Comparison of ENCODE assay signal across 9 mouse cellular contexts in genomic region chrX:102037506-102037905, GRCm38 (mm10). TPM values are rescaled to one million over a fixed set of nuclear protein-coding genes. Genes with fewer than 3 reads are reported as not detected.
DNase-seq lines count a peak whose midpoint lies in the region; ATAC-seq and TF ChIP-seq lines count a peak whose summit lies in the region.
"Had no signal": no experiment of that assay in that cellular context is flagged by ENCODE, and none has a peak within 500 bp of the region (broad histone marks: within the 10 kb centered on the region; RNA-seq: fewer than 3 reads in every experiment).

No protein-coding gene starts in this region.

- peak overlapping the region; percentile 62 for H3K4me3 ChIP-seq in megakaryocyte, embryonic 14.5 days (replicated peaks)
- peak overlapping the region; percentile 65 for H3K4me3 ChIP-seq in bone marrow, adult 2 months (replicated peaks; ENCODE audit: control insufficient read depth, low read depth, low read length)
- no peak overlapping the region for H3K4me3 ChIP-seq in liver, postnatal 0 days (ENCODE audit: low read depth, low read length)
- H3K4me3 ChIP-seq: myocyte had no signal

- no peak for TF ChIP-seq CTCF in bone marrow, adult 2 months (IDR thresholded peaks at IDR 0.05; ENCODE audit: control insufficient read depth, insufficient read depth, low read length)
- TF ChIP-seq CTCF in liver, postnatal 0 days (IDR thresholded peaks at IDR 0.05; ENCODE audit: low read depth), result no peak

- no peak for ATAC-seq in megakaryocyte, adult 5-6 weeks (ENCODE audit: poor library complexity, severe bottlenecking)
- ATAC-seq in liver, postnatal 0 days, result no peak; the same call in 1 of the 2 replicates

- WGBS in bone marrow, adult 2 months, result 75% methylated on average over 2 of the region's 2 CpGs
- WGBS in liver, postnatal 0 days (ENCODE audit: insufficient replicate concordance), result 44% methylated on average over 2 of the region's 2 CpGs

- peaks cover 39% of the 10 kb centered on the region for H3K27me3 ChIP-seq in megakaryocyte, embryonic 14.5 days (replicated peaks)
- H3K27me3 ChIP-seq in liver, postnatal 0 days (ENCODE audit: insufficient read depth, low read length), result no peaks in the 10 kb centered on the region; the same call in 1 of the 2 replicates

- peak overlapping the region; percentile 83 for H3K27ac ChIP-seq in bone marrow, adult 2 months (ENCODE audit: control insufficient read depth, insufficient read depth, low read depth, low read length, poor library complexity)
- H3K27ac ChIP-seq in liver, postnatal 0 days (ENCODE audit: low read depth), result peak overlapping the region; percentile 55; the same call in 1 of the 2 replicates
- H3K27ac ChIP-seq: kidney, postnatal 0 days had no signal

- no peaks in the 10 kb centered on the region for H3K36me3 ChIP-seq in megakaryocyte, embryonic 14.5 days (replicated peaks; ENCODE audit: low read length)
- no peaks in the 10 kb centered on the region for H3K36me3 ChIP-seq in liver, postnatal 0 days (replicated peaks; ENCODE audit: insufficient read depth, low read length)

- no peaks in the 10 kb centered on the region for H3K9me3 ChIP-seq in megakaryocyte, embryonic 14.5 days
- H3K9me3 ChIP-seq in liver, postnatal 0 days (ENCODE audit: low read length), result no peaks in the 10 kb centered on the region

- peak; percentile 59 to 82 for DNase-seq in cerebellum, postnatal 25 days
- DNase-seq in liver, postnatal 0 days, result peak; percentile 15
- no peak for DNase-seq in layer of hippocampus, postnatal 25 days (ENCODE audit: extremely low spot score in 1 of 2, low spot score in 1 of 2)
- no peak for DNase-seq in spleen, adult 18-20 months

- no peak overlapping the region for H3K9ac ChIP-seq in liver, postnatal 0 days (replicated peaks)

- H3K4me2 ChIP-seq in liver, postnatal 0 days (ENCODE audit: low read depth, low read length), result 0 out of 2 replicates have a peak overlapping the region, but pooled peaks have one; percentile 13

- TF ChIP-seq EP300 in liver, postnatal 0 days (IDR thresholded peaks at IDR 0.05; ENCODE audit: low read depth), result no peak

- TF ChIP-seq POLR2A in bone marrow, adult 2 months (IDR thresholded peaks at IDR 0.05; ENCODE audit: borderline replicate concordance, control insufficient read depth, low read depth, low read length), result no peak

- H3K4me1 ChIP-seq in megakaryocyte, embryonic 14.5 days, result peaks cover 30% of the 10 kb centered on the region
- peaks cover under 1% of the 10 kb centered on the region; the same call in 1 of the 2 replicates for H3K4me1 ChIP-seq in bone marrow, adult 2 months (ENCODE audit: control insufficient read depth, insufficient read depth, low read length)
- 0 out of 2 replicates have a peak, but pooled peaks cover 2% of the 10 kb centered on the region for H3K4me1 ChIP-seq in liver, postnatal 0 days (ENCODE audit: insufficient read depth)

RNA-seq across cellular contexts. Expression of gene Rtl5, which starts 33.6 kb away (rescaled TPM):
- polyA plus RNA-seq in megakaryocyte, embryonic 14.5 days (2012; ENCODE audit: insufficient read depth, low replicate concordance), result 1.3 and 4.8 TPM in 2 replicates
- 3.3 and 4.2 TPM in 2 replicates for total RNA-seq in megakaryocyte, adult 5-6 weeks (2015)
- 4.0 and 4.2 TPM in 2 replicates for total RNA-seq in megakaryocyte, adult 5-6 weeks (2017)
- polyA plus RNA-seq in bone marrow, adult 2 months (2011; ENCODE audit: insufficient read depth, insufficient read length, low replicate concordance, missing spikeins), result 2.3 and 4.2 TPM in 2 replicates
- polyA plus RNA-seq in liver, postnatal 0 days (2015; fragmentation: Nextera tagmentation; extraction: Ambion mirVana), result 0.22 and 0.32 TPM in 2 replicates
- total RNA-seq in layer of hippocampus, postnatal 25 days (2021), result 1 to 10 TPM; 8.0 to 9.5 TPM

Comparison
In these comparisons a context has a peak if more than half of its experiments do, and no peak if none do; other contexts are left out.
1. DNase-seq: peak in cerebellum, postnatal 25 days (2 of 2) and liver, postnatal 0 days (single experiment); none in layer of hippocampus, postnatal 25 days (0 of 2) and spleen, adult 18-20 months (0 of 2).